Mouse (Mus musculus): ENCODE data around the gene Ube2d1. TPM values are rescaled to one million over a fixed set of nuclear protein-coding genes. Genes with fewer than 3 reads are reported as not detected.

Gene Ube2d1
- polyA plus RNA-seq (2015; fragmentation: Nextera tagmentation; extraction: Ambion mirVana): 51.0 and 53.5 TPM in 2 replicates

DNA sequence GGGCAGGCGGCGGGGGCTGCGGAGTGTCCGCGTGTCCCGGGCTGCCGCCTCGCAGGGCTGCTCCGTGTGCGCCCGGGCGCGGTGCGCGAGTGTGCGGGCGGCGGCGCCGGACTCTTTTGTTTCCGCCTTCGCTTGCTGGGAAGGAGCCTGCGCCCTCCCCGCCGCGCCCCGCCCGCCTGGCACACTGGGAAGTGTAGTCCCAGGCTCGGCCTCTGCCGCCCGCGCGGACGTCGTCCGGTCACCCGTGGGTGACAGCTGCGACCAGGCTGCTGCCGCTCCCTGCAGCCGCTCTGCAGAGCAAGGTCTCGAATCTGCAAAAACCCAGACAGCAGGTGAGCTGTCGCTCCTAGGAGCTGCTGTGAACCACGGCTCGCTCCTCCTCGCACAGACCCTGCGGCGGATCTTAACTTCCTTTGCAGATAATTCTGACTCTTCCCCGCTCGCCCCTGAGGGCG, at the start of gene Ube2d1:
Gene Ube2d1 (minus strand): TSS at position 137 of the 455 bp plus-strand sequence.
- Histone ChIP-seq H3K4me3 (peak within 1 kb of the TSS; percentile 98), H3K9ac (peak within 1 kb of the TSS; percentile 92), H3K27ac (peak within 1 kb of the TSS; percentile 2; the same call in 1 of the 2 replicates), H3K4me2 (peak within 1 kb of the TSS; percentile 84), H3K9me3 (no peaks in the 10 kb centered on the region), H3K36me3 (no peaks in the 10 kb centered on the region), H3K27me3 (no peaks in the 10 kb centered on the region; the same call in 1 of the 2 replicates), H3K4me1 (peaks cover 11% of the 10 kb centered on the region; the same call in 1 of the 2 replicates)
- ATAC-seq (ENCODE audit: borderline replicate concordance, extremely low read depth, low FRiP score, low TSS enrichment): peak; percentile 93
- under 1% methylated on average over 50 of the region's 50 CpGs for WGBS

DNA sequence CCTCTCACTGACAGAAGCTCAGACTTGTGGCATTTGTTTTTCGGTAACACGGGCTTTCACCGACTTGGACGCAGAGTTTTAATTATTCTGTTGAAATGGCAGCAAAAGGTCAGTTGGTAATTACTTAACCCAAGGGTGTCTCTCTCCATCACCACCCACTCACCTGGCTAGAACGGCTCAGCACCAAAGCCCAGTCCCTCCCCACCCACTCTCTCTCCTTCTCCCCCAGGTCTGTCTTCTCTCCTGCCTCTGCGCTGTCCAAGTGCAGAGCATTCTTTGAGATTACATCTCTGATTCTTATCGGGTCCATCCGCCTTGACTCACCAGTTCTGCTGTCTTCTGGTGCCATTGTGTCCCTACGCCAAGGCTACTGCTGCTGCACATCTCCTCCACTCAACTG, 47.8 kb upstream of the Ube2d1 start:
- no peak overlapping the region for H3K4me2 ChIP-seq
- H3K27ac ChIP-seq: no peak overlapping the region
- H3K27me3 ChIP-seq: no peaks in the 10 kb centered on the region
- H3K9ac ChIP-seq: no peak overlapping the region
- H3K4me1 ChIP-seq: no peaks in the 10 kb centered on the region
- H3K9me3 ChIP-seq: no peaks in the 10 kb centered on the region
- no peak for ATAC-seq (ENCODE audit: borderline replicate concordance, extremely low read depth, low FRiP score, low TSS enrichment)
- H3K36me3 ChIP-seq: peaks cover 21% of the 10 kb centered on the region; the same call in 1 of the 2 replicates
- WGBS: 94% methylated on average over 9 of the region's 9 CpGs
- no peak overlapping the region for H3K4me3 ChIP-seq

DNA sequence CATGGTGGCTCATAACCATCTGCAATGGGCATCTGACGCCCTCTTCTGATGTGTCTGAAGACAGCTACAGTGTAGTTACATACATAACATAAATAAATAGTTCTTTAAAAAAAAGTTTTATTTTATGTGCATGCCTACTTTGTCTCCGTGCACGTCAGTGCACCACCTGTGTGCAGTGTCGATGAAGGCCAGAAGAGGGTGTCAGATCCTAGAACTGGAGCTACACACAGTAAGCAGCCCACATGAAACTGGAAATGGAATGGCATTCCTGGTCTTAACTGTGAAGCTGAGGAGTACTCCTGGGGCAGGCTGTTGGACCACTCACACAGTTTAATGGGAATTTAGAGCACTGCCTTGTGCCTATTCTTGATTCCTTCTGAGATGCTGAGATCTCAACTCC, 47.3 kb upstream of the Ube2d1 start:
- Histone ChIP-seq H3K27me3 (no peaks in the 10 kb centered on the region), H3K27ac (no peak overlapping the region), H3K4me2 (no peak overlapping the region), H3K36me3 (peaks cover 21% of the 10 kb centered on the region; the same call in 1 of the 2 replicates), H3K4me3 (no peak overlapping the region), H3K4me1 (no peaks in the 10 kb centered on the region), H3K9me3 (no peaks in the 10 kb centered on the region), H3K9ac (no peak overlapping the region)
- 85% methylated on average over 4 of the region's 4 CpGs for WGBS
- ATAC-seq (ENCODE audit: borderline replicate concordance, extremely low read depth, low FRiP score, low TSS enrichment): no peak

DNA sequence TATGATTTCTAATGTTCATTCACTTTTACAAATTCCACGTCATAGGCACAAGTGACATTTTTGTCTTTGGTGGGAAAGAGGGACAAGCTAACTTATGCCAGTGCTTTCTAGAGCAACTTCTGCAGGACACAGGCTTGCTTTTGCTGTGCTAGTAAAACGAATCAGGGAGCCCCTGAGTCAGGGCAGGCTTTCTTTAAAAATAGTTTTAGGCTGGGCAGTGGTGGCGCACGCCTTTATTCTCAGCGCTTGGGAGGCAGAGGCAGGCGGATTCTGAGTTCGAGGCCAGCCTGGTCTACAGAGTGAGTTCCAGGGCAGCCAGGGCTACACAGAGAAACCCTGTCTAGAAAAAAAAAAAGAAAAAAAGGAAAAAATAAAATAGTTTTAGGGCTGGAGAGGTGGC, 46.8 kb upstream of the Ube2d1 start:
- peaks cover 21% of the 10 kb centered on the region; the same call in 1 of the 2 replicates for H3K36me3 ChIP-seq
- no peak overlapping the region for H3K27ac ChIP-seq
- no peak overlapping the region for H3K9ac ChIP-seq
- ATAC-seq (ENCODE audit: borderline replicate concordance, extremely low read depth, low FRiP score, low TSS enrichment): no peak
- no peak overlapping the region for H3K4me2 ChIP-seq
- H3K4me1 ChIP-seq: no peaks in the 10 kb centered on the region
- no peaks in the 10 kb centered on the region for H3K9me3 ChIP-seq
- H3K27me3 ChIP-seq: no peaks in the 10 kb centered on the region
- no peak overlapping the region for H3K4me3 ChIP-seq
- 92% methylated on average over 7 of the region's 7 CpGs for WGBS

- Histone ChIP-seq H3K27ac (no peak overlapping the region), H3K9ac (no peak overlapping the region), H3K36me3 (peaks cover 16% of the 10 kb centered on the region; the same call in 1 of the 2 replicates), H3K4me1 (no peaks in the 10 kb centered on the region), H3K4me3 (no peak overlapping the region), H3K9me3 (no peaks in the 10 kb centered on the region), H3K27me3 (no peaks in the 10 kb centered on the region), H3K4me2 (no peak overlapping the region)
- WGBS: 92% methylated on average over 12 of the region's 12 CpGs
- ATAC-seq (ENCODE audit: borderline replicate concordance, extremely low read depth, low FRiP score, low TSS enrichment): no peak
These were observed 45.0 kb upstream of the Ube2d1 start for GRCm38 (mm10) chr10:71330070-71330469.

GRCm38 (mm10) chr10:71329295-71329694, 44.2 kb upstream of the Ube2d1 start:
- H3K27ac ChIP-seq: no peak overlapping the region
- 89% methylated on average over 6 of the region's 6 CpGs for WGBS
- H3K27me3 ChIP-seq: no peaks in the 10 kb centered on the region
- no peak overlapping the region for H3K9ac ChIP-seq
- H3K36me3 ChIP-seq: peaks cover 16% of the 10 kb centered on the region; the same call in 1 of the 2 replicates
- H3K9me3 ChIP-seq: no peaks in the 10 kb centered on the region
- no peak for ATAC-seq (ENCODE audit: borderline replicate concordance, extremely low read depth, low FRiP score, low TSS enrichment)
- H3K4me1 ChIP-seq: no peaks in the 10 kb centered on the region
- no peak overlapping the region for H3K4me3 ChIP-seq
- no peak overlapping the region for H3K4me2 ChIP-seq

- no peak overlapping the region for H3K4me2 ChIP-seq
- no peak overlapping the region for H3K27ac ChIP-seq
- H3K4me3 ChIP-seq: no peak overlapping the region
- no peak for ATAC-seq (ENCODE audit: borderline replicate concordance, extremely low read depth, low FRiP score, low TSS enrichment)
- peaks cover 15% of the 10 kb centered on the region; the same call in 1 of the 2 replicates for H3K36me3 ChIP-seq
- no peaks in the 10 kb centered on the region for H3K4me1 ChIP-seq
- H3K9ac ChIP-seq: no peak overlapping the region
- no peaks in the 10 kb centered on the region for H3K27me3 ChIP-seq
- WGBS: 76% methylated on average over 5 of the region's 5 CpGs
- no peaks in the 10 kb centered on the region for H3K9me3 ChIP-seq
These were observed 43.8 kb upstream of the Ube2d1 start for GRCm38 (mm10) chr10:71328870-71329269.

- peaks cover 11% of the 10 kb centered on the region; the same call in 1 of the 2 replicates for H3K36me3 ChIP-seq
- H3K9ac ChIP-seq: no peak overlapping the region
- no peaks in the 10 kb centered on the region for H3K27me3 ChIP-seq
- ATAC-seq (ENCODE audit: borderline replicate concordance, extremely low read depth, low FRiP score, low TSS enrichment): no peak
- no peaks in the 10 kb centered on the region for H3K9me3 ChIP-seq
- H3K4me1 ChIP-seq: no peaks in the 10 kb centered on the region
- 80% methylated on average over 6 of the region's 6 CpGs for WGBS
- H3K4me2 ChIP-seq: no peak overlapping the region
- no peak overlapping the region for H3K27ac ChIP-seq
- no peak overlapping the region for H3K4me3 ChIP-seq
These were observed 43.3 kb upstream of the Ube2d1 start for GRCm38 (mm10) chr10:71328382-71328781.

DNA sequence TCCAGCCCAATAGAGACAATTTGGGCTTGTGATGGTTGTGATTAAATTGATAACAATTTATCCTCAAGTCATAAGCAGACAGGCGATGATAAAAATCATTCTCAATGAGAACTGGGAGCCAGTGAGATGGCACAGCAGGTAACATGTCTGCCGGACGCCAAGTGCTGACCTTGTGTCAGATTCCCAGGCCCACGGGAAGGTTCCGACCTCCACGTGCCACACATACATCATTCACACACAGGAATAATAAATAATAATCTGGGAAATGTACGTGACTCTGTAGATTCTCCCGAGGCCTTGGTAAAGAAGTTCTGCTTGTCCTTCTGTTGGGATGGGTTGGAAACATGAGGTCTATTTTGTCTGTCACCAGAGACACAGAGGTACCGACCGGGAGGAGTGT, 42.3 kb upstream of the Ube2d1 start:
- ATAC-seq (ENCODE audit: borderline replicate concordance, extremely low read depth, low FRiP score, low TSS enrichment): no peak
- Histone ChIP-seq H3K36me3 (peaks cover 11% of the 10 kb centered on the region; the same call in 1 of the 2 replicates), H3K9ac (no peak overlapping the region), H3K9me3 (no peaks in the 10 kb centered on the region), H3K4me3 (no peak overlapping the region), H3K27me3 (no peaks in the 10 kb centered on the region), H3K4me2 (no peak overlapping the region), H3K4me1 (no peaks in the 10 kb centered on the region), H3K27ac (no peak overlapping the region)
- 70% methylated on average over 10 of the region's 10 CpGs for WGBS

- no peak overlapping the region for H3K27ac ChIP-seq
- no peak for ATAC-seq (ENCODE audit: borderline replicate concordance, extremely low read depth, low FRiP score, low TSS enrichment)
- no peaks in the 10 kb centered on the region for H3K4me1 ChIP-seq
- H3K4me2 ChIP-seq: no peak overlapping the region
- no peak overlapping the region for H3K9ac ChIP-seq
- no peaks in the 10 kb centered on the region for H3K27me3 ChIP-seq
- H3K9me3 ChIP-seq: no peaks in the 10 kb centered on the region
- H3K4me3 ChIP-seq: no peak overlapping the region
- 12% methylated on average over 7 of the region's 7 CpGs for WGBS
- H3K36me3 ChIP-seq: peaks cover 11% of the 10 kb centered on the region; the same call in 1 of the 2 replicates
These were observed 41.7 kb upstream of the Ube2d1 start for GRCm38 (mm10) chr10:71326789-71327188.

DNA sequence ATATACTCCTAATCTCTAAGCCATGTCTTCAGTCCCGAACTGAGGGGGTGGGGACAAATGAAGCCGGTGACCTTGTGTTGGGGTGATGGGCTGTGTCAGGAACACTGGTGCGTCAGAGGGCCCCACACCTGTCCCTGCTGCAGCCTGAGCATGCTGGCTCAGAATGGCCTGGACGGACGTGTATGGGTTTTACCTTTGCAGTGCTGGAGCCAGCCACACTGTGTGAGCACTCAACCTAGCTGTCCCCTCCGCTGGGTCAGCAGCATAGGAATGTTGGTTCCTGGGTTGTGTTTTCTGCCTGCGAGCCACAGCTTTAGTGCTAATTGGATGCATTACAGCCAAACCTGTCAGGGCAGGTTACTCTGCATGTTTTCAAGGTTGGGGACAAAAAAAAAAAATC, 41.1 kb upstream of the Ube2d1 start:
- ATAC-seq (ENCODE audit: borderline replicate concordance, extremely low read depth, low FRiP score, low TSS enrichment): no peak
- Histone ChIP-seq H3K4me3 (no peak overlapping the region), H3K4me1 (no peaks in the 10 kb centered on the region), H3K27ac (no peak overlapping the region), H3K27me3 (no peaks in the 10 kb centered on the region), H3K4me2 (no peak overlapping the region), H3K36me3 (peaks cover 11% of the 10 kb centered on the region; the same call in 1 of the 2 replicates), H3K9ac (no peak overlapping the region), H3K9me3 (no peaks in the 10 kb centered on the region)
- whole genome bisulfite sequencing: 66% methylated on average over 7 of the region's 7 CpGs

DNA sequence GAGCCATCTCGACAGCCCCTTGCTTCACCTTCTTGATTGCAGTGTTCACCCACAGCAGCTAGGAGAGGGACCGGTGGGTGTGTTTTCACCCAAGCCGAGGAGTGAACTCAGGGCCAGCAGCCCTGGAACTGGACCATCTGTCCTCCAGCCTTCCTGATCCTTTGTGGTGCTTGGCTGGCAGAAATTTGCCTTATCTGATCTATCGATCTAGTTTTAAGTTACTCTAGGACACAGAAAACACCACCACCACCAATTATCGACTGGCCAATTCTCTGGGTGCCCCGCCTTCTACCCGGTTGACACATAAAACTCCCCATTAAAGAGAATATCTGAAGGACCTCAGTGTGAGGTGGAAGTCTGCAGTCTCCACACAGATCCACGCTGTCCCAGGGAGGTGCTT, 38.6 kb upstream of the Ube2d1 start:
- no peaks in the 10 kb centered on the region for H3K4me1 ChIP-seq
- H3K9me3 ChIP-seq: no peaks in the 10 kb centered on the region
- 76% methylated on average over 8 of the region's 8 CpGs for WGBS
- H3K9ac ChIP-seq: no peak overlapping the region
- H3K27me3 ChIP-seq: no peaks in the 10 kb centered on the region
- no peak overlapping the region for H3K4me3 ChIP-seq
- no peak overlapping the region for H3K27ac ChIP-seq
- no peaks in the 10 kb centered on the region for H3K36me3 ChIP-seq
- ATAC-seq (ENCODE audit: borderline replicate concordance, extremely low read depth, low FRiP score, low TSS enrichment): no peak
- H3K4me2 ChIP-seq: no peak overlapping the region

GRCm38 (mm10) chr10:71316497-71316896, 31.4 kb upstream of the Ube2d1 start:
- H3K9ac ChIP-seq: no peak overlapping the region
- 59% methylated on average over 7 of the region's 7 CpGs for WGBS
- no peak overlapping the region for H3K27ac ChIP-seq
- no peaks in the 10 kb centered on the region for H3K4me1 ChIP-seq
- no peak for ATAC-seq (ENCODE audit: borderline replicate concordance, extremely low read depth, low FRiP score, low TSS enrichment)
- H3K27me3 ChIP-seq: no peaks in the 10 kb centered on the region
- no peaks in the 10 kb centered on the region for H3K9me3 ChIP-seq
- H3K36me3 ChIP-seq: no peaks in the 10 kb centered on the region
- no peak overlapping the region for H3K4me3 ChIP-seq
- no peak overlapping the region for H3K4me2 ChIP-seq
